Mouse (Mus musculus) midbrain, embryonic 13.5 days (tissue): ENCODE data around the gene Trarg1. TPM values are rescaled to one million over a fixed set of nuclear protein-coding genes. Genes with fewer than 3 reads are reported as not detected.
A peak's percentile ranks its signal among the peaks of the same experiment; 100 is the strongest.

ENCODE experiments used
- ATAC-seq: fragments of 200-750 bp; cut with Nextera tagmentation; 2 replicates; pipeline ENCODE4 v1.8.0; 2017; ENCODE audit warnings: mild to moderate bottlenecking, moderate TSS enrichment, moderate library complexity
- H3K27ac ChIP-seq: fragments of 300-500 bp; sonication (generic); 2 replicates; pipeline ENCODE4 v1.5.1; 2015; ENCODE audit warnings: inconsistent platforms, mild to moderate bottlenecking, moderate library complexity
- H3K27me3 ChIP-seq: fragments of 300-500 bp; sonication (generic); 2 replicates; pipeline ENCODE4 v1.6.1; 2015; ENCODE audit warnings: mild to moderate bottlenecking, inconsistent platforms
- H3K36me3 ChIP-seq: fragments of 300-500 bp; sonication (generic); 2 replicates; pipeline ENCODE4 v1.6.1; 2015; ENCODE audit warnings: mild to moderate bottlenecking, inconsistent platforms
- H3K4me1 ChIP-seq: fragments of 300-500 bp; sonication (generic); replicated peaks from 2 replicates; pipeline ENCODE4 v1.6.1; 2015; ENCODE audit warnings: inconsistent platforms
- H3K4me2 ChIP-seq: fragments of 300-500 bp; sonication (generic); replicated peaks from 2 replicates; pipeline ENCODE4 v1.6.1; 2015; ENCODE audit warnings: moderate library complexity, mild to moderate bottlenecking, inconsistent platforms
- H3K4me3 ChIP-seq: fragments of 300-500 bp; sonication (generic); replicated peaks from 2 replicates; pipeline ENCODE4 v1.5.1; 2015; ENCODE audit warnings: mild to moderate bottlenecking, inconsistent platforms
- H3K9ac ChIP-seq: fragments of 300-500 bp; sonication (generic); replicated peaks from 2 replicates; pipeline ENCODE4 v1.6.1; 2015; ENCODE audit warnings: mild to moderate bottlenecking, inconsistent platforms
- H3K9me3 ChIP-seq: fragments of 300-500 bp; sonication (generic); 2 replicates; pipeline ENCODE4 v1.6.1; 2016; ENCODE audit warnings: mild to moderate bottlenecking, inconsistent platforms
- WGBS: fragments of 180-500 bp; shearing (Covaris S2); methylation state at CpG from one replicate; pipeline ENCODE4 v1.1.7; 2015; 5-methylcytosine and 5-hydroxymethylcytosine counted together
- polyA plus RNA-seq: library from polyadenylated mRNA; unstranded; fragments of >200 nt; fragmentation: Nextera tagmentation; extraction: Ambion mirVana; gene quantifications from 2 replicates; pipeline ENCODE4 v1.2.1, GENCODE M21; 2015

The Trarg1 gene
- polyA plus RNA-seq, 1 experiment from 2014 or later, result 0.08 TPM

DNA sequence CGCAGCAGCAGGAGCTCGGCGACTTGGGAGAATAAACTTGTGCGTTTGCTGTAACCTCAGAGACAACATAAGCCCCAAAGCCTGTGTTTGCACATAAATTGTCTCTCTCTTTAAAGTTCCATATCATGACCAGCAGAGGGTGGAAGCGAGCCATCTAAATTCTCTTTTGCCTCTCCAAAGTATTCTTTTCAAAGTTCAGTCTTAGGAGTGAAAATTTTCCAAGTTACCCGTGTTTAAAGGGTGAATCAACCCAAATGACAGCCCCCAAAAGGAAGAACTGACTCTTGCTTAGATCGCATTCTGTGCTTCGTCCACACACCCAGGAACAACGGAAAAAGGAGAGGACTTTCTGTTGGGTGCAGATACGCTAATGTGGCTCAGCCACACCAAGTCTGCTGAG is 24.5 kb upstream of the Trarg1 start:
- ATAC-seq, result no peak
- Histone ChIP-seq H3K4me3 (no peak overlapping the region; the same call in 1 of the 2 replicates), H3K9ac (no peak overlapping the region), H3K36me3 (no peaks in the 10 kb centered on the region), H3K4me1 (0 out of 2 replicates have a peak, but pooled peaks cover 2% of the 10 kb centered on the region), H3K9me3 (no peaks in the 10 kb centered on the region), H3K4me2 (0 out of 2 replicates have a peak overlapping the region, but pooled peaks have one; percentile 19), H3K27me3 (no peaks in the 10 kb centered on the region), H3K27ac (no peak overlapping the region)
- 5% methylated on average over 10 of the region's 10 CpGs for WGBS

DNA sequence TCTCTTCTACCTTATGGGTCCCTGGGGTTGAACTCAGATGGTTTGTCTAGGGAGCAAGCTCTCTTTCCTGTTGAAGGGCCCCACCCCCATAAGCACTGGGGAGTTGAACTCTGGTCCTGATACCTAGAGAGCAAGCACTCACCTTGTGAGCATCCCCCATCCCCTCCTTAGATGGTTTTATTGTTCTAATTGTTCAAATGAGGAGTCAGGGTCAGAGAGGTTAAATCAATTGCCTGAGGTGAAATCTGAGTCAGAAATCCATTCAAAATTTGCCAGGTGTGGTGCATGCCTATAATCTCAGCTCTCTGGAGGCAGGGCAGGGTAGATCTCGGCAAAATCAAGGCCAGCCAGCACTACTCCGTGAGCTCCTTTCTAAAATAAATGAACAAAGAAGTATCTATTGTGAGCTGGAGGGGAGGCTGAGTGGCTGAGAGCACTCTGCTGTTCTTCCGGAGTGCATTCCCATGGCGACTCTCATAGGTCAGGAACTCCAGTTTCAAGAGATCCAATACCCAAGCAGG is 22.1 kb upstream of the Trarg1 start:
- Histone ChIP-seq H3K4me3 (no peak overlapping the region), H3K27me3 (no peaks in the 10 kb centered on the region), H3K4me2 (no peak overlapping the region), H3K27ac (no peak overlapping the region), H3K4me1 (no peaks in the 10 kb centered on the region), H3K9ac (no peak overlapping the region), H3K36me3 (no peaks in the 10 kb centered on the region), H3K9me3 (no peaks in the 10 kb centered on the region)
- WGBS, result 35% methylated on average over 4 of the region's 4 CpGs
- ATAC-seq, result no peak

DNA sequence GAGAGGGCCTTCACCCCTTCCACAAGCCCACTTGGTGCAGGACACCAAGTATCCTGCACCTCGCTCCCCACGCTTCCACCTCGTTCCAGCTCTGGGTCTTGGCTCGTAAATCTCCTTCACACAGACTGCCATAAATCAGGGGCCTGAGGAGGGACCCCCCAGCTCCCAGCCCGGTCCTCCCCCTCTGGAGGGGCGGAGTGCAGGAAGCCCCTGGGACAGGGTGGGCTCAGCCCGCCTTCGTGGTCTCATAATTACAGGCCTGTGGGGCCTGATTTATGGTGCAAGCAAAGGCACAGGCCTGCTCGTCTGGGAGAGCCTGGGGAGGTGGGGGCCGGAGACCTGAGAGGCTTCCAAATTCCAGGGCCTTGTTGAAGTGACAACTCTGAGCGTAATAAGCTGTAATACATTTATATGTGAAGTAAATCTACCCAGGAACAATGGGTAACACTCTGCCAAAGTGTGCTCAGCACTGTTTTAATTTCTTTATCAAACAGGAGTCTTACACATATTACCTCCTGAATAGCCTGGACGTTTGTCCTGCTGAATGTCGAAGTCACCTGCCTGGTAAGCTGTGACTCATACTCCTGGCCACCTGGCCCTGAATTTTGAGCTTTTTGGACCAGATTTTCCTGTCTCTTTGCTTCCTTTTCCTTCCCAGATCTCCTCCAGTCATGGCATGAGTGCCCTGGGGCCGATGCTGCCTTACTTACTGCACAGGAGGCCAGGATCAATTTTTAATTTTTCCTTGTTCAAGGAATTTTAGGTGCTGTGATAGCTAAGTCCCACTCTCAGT is 20.3 kb upstream of the Trarg1 start:
- Histone ChIP-seq H3K36me3 (no peaks in the 10 kb centered on the region), H3K27ac (no peak overlapping the region), H3K9me3 (no peaks in the 10 kb centered on the region), H3K9ac (no peak overlapping the region), H3K4me2 (no peak overlapping the region), H3K27me3 (peaks cover 2% of the 10 kb centered on the region; the same call in 1 of the 2 replicates), H3K4me3 (no peak overlapping the region), H3K4me1 (no peaks in the 10 kb centered on the region)
- ATAC-seq, result no peak
- WGBS, result 86% methylated on average over 14 of the region's 14 CpGs

- WGBS, result 71% methylated on average over 7 of the region's 7 CpGs
- no peak overlapping the region for H3K27ac ChIP-seq
- peaks cover 27% of the 10 kb centered on the region for H3K27me3 ChIP-seq
- H3K9ac ChIP-seq, result no peak overlapping the region
- H3K36me3 ChIP-seq, result no peaks in the 10 kb centered on the region
- ATAC-seq, result no peak
- H3K4me2 ChIP-seq, result no peak overlapping the region
- H3K9me3 ChIP-seq, result no peaks in the 10 kb centered on the region
- H3K4me3 ChIP-seq, result no peak overlapping the region
- H3K4me1 ChIP-seq, result 0 out of 2 replicates have a peak, but pooled peaks cover 10% of the 10 kb centered on the region
Measured at GRCm38 (mm10) chr11:76661790-76662468, 17.7 kb upstream of the Trarg1 start.

GRCm38 (mm10) chr11:76666002-76666649 is 13.5 kb upstream of the Trarg1 start:
- no peak overlapping the region for H3K27ac ChIP-seq

GRCm38 (mm10) chr11:76667807-76668206 is 11.8 kb upstream of the Trarg1 start:
- Histone ChIP-seq H3K27ac (no peak overlapping the region), H3K4me3 (no peak overlapping the region), H3K27me3 (peaks cover 81% of the 10 kb centered on the region), H3K36me3 (no peaks in the 10 kb centered on the region), H3K9me3 (no peaks in the 10 kb centered on the region), H3K9ac (no peak overlapping the region), H3K4me1 (peaks cover 15% of the 10 kb centered on the region), H3K4me2 (no peak overlapping the region)
- no peak for ATAC-seq
- WGBS, result 28% methylated on average over 4 of the region's 4 CpGs

More at GRCm38 (mm10) chr11:76666002-76666649, 13.5 kb upstream of the Trarg1 start:
- 9% methylated on average over 30 of the region's 35 CpGs for WGBS
- 0 out of 2 replicates have a peak, but pooled peaks cover 10% of the 10 kb centered on the region for H3K4me1 ChIP-seq
- no peaks in the 10 kb centered on the region for H3K9me3 ChIP-seq
- H3K4me3 ChIP-seq, result peak overlapping the region; percentile 43
- no peaks in the 10 kb centered on the region for H3K36me3 ChIP-seq
- no peak for ATAC-seq
- peak overlapping the region; percentile 67 for H3K9ac ChIP-seq
- H3K4me2 ChIP-seq, result peak overlapping the region; percentile 73
- peaks cover 64% of the 10 kb centered on the region for H3K27me3 ChIP-seq

GRCm38 (mm10) chr11:76671871-76672475 is 7.6 kb upstream of the Trarg1 start, which contains the start of gene Bhlha9:
Bhlha9 (plus strand) TSS chr11:76672470.
- Histone ChIP-seq H3K27ac (no peak within 1 kb of the TSS), H3K27me3 (peaks cover 80% of the 10 kb centered on the region), H3K36me3 (no peaks in the 10 kb centered on the region), H3K9ac (peak within 1 kb of the TSS; percentile 54), H3K4me3 (peak within 1 kb of the TSS; percentile 35), H3K4me2 (peak within 1 kb of the TSS; percentile 62), H3K4me1 (peaks cover 8% of the 10 kb centered on the region), H3K9me3 (no peaks in the 10 kb centered on the region)
- ATAC-seq, result no peak
- WGBS, result 59% methylated on average over 15 of the region's 15 CpGs

DNA sequence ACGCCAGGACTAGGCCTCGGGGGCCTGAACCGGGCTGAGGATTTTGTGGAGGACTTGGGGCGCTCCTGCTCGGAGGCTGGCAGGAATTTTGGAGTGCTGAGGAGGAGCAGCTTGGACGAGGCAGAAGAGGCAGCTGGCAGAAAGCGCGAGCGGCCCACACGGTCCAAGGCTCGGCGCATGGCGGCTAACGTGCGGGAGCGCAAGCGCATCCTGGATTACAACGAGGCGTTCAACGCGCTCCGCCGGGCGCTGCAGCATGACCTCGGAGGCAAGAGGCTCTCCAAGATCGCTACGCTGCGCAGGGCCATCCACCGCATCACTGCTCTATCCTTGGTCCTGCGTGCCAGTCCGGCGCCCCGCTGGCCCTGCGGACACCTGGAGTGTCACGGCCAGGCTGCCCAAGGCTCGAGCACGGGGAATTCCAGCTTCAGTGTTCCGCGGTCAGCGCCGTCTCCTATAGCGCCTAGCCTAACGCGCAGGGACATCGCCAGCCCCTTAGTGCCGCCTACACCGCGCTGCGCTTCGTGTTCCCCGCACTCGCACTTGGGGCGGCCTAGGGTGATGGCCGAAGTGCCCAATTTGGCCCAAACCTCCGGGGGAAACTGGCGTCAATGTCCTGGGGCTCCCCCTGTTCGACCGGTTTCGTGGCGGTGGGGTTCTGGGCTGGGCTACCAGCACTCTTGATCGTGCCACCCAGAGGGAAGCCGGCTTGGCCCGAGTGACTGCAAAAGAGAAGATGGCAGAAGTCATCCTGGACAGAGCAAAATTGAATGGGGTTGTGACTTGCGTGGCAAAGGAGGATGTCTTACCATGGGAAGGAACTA is 6.8 kb upstream of the Trarg1 start:
- peaks cover 72% of the 10 kb centered on the region for H3K27me3 ChIP-seq
- ATAC-seq, result peak; percentile 14; the same call in 1 of the 2 replicates
- 2% methylated on average over 64 of the region's 64 CpGs for WGBS
- H3K4me1 ChIP-seq, result peaks cover 8% of the 10 kb centered on the region
- peak overlapping the region; percentile 62 for H3K4me2 ChIP-seq
- H3K9ac ChIP-seq, result peak overlapping the region; percentile 54
- peak overlapping the region; percentile 35 for H3K4me3 ChIP-seq
- no peaks in the 10 kb centered on the region for H3K9me3 ChIP-seq
- no peak overlapping the region for H3K27ac ChIP-seq
- no peaks in the 10 kb centered on the region for H3K36me3 ChIP-seq

GRCm38 (mm10) chr11:76674199-76674598 is 5.4 kb upstream of the Trarg1 start:
- Histone ChIP-seq H3K4me3 (no peak overlapping the region), H3K36me3 (no peaks in the 10 kb centered on the region), H3K27me3 (peaks cover 62% of the 10 kb centered on the region), H3K9me3 (no peaks in the 10 kb centered on the region), H3K9ac (no peak overlapping the region), H3K4me1 (peaks cover 8% of the 10 kb centered on the region), H3K27ac (no peak overlapping the region), H3K4me2 (no peak overlapping the region)
- 62% methylated on average over 8 of the region's 8 CpGs for WGBS
- ATAC-seq, result no peak

GRCm38 (mm10) chr11:76674704-76675103 is 4.9 kb upstream of the Trarg1 start:
- Histone ChIP-seq H3K4me3 (no peak overlapping the region), H3K4me2 (no peak overlapping the region), H3K9ac (no peak overlapping the region), H3K27me3 (peaks cover 57% of the 10 kb centered on the region), H3K4me1 (peaks cover 9% of the 10 kb centered on the region), H3K36me3 (no peaks in the 10 kb centered on the region), H3K27ac (no peak overlapping the region), H3K9me3 (no peaks in the 10 kb centered on the region)
- ATAC-seq, result no peak
- WGBS, result 45% methylated on average over 4 of the region's 4 CpGs

- no peaks in the 10 kb centered on the region for H3K27me3 ChIP-seq
- no peak overlapping the region for H3K9ac ChIP-seq
- no peak overlapping the region for H3K4me3 ChIP-seq
- H3K9me3 ChIP-seq, result no peaks in the 10 kb centered on the region
- H3K36me3 ChIP-seq, result no peaks in the 10 kb centered on the region
- no peak overlapping the region for H3K27ac ChIP-seq
- 73% methylated on average over 2 of the region's 2 CpGs for WGBS
- no peaks in the 10 kb centered on the region for H3K4me1 ChIP-seq
- ATAC-seq, result no peak
- H3K4me2 ChIP-seq, result no peak overlapping the region
Measured at GRCm38 (mm10) chr11:76685604-76686003, 6.0 kb downstream of the Trarg1 start.
